Mouse (Mus musculus) bone marrow, adult 2 months (tissue): ENCODE measurements around the gene Trp53. TPM values are rescaled to one million over a fixed set of nuclear protein-coding genes. Genes with fewer than 3 reads are reported as not detected.

Experiments
- H3K27ac ChIP-seq: fragments of 200-500 bp; 2 replicates; pipeline ENCODE4 v1.5.1; 2012; ENCODE audit warnings: low read depth, mild to moderate bottlenecking, control low read depth, inconsistent platforms, low read length; ENCODE audit not compliant: control insufficient read depth, poor library complexity, insufficient read depth
- H3K4me1 ChIP-seq: fragments of 200-500 bp; 2 replicates; pipeline ENCODE4 v1.6.1; 2011; ENCODE audit warnings: low read length; ENCODE audit not compliant: control insufficient read depth, insufficient read depth
- H3K4me3 ChIP-seq: fragments of 200-500 bp; replicated peaks from 2 replicates; pipeline ENCODE3; 2011; ENCODE audit warnings: mild to moderate bottlenecking, low read depth, low read length, control low read depth; ENCODE audit not compliant: control insufficient read depth
- CTCF ChIP-seq: fragments of 200-500 bp; IDR thresholded peaks from 2 replicates; pipeline ENCODE4 v1.5.1; 2011; ENCODE audit warnings: low read length, control low read depth; ENCODE audit not compliant: control insufficient read depth, insufficient read depth
- POLR2A ChIP-seq: fragments of 200-500 bp; IDR thresholded peaks from 2 replicates; pipeline ENCODE4 v1.6.1; 2011; ENCODE audit warnings: low read depth, mild to moderate bottlenecking, control low read depth, low read length, borderline replicate concordance; ENCODE audit not compliant: control insufficient read depth
- WGBS: fragments of 180-500 bp; shearing (Covaris S2); methylation state at CpG from one replicate; pipeline ENCODE4 v1.1.7; 2018; 5-methylcytosine and 5-hydroxymethylcytosine counted together
- polyA plus RNA-seq: library from polyadenylated mRNA; stranded (reverse); fragments of >200 nt; gene quantifications from 2 replicates; pipeline ENCODE4 v1.2.4, GENCODE M21; 2011; ENCODE audit warnings: low replicate concordance; ENCODE audit not compliant: missing spikeins, insufficient read depth, insufficient read length

The Trp53 gene
- polyA plus RNA-seq, 1 experiment, result 71.7 TPM

GRCm38 (mm10) chr11:69584937-69585336, 4.8 kb downstream of the Trp53 start:
- WGBS, result 88% methylated on average over 13 of the region's 13 CpGs
- H3K4me3 ChIP-seq, result no peak overlapping the region
- H3K4me1 ChIP-seq, result peaks cover 4% of the 10 kb centered on the region
- no peak for TF ChIP-seq CTCF
- TF ChIP-seq POLR2A, result no peak
- H3K27ac ChIP-seq, result peak overlapping the region; percentile 42; the same call in 1 of the 2 replicates

- TF ChIP-seq POLR2A, result no peak
- no peak for TF ChIP-seq CTCF
- Histone ChIP-seq H3K4me3 (no peak overlapping the region), H3K4me1 (peaks cover 4% of the 10 kb centered on the region), H3K27ac (peak overlapping the region; percentile 38)
- 30% methylated on average over 7 of the region's 7 CpGs for WGBS
Observed at GRCm38 (mm10) chr11:69585718-69586325, 5.7 kb downstream of the Trp53 start.

GRCm38 (mm10) chr11:69589207-69589834, 9.2 kb downstream of the Trp53 start:
- Histone ChIP-seq H3K4me1 (peaks cover 4% of the 10 kb centered on the region), H3K4me3 (no peak overlapping the region), H3K27ac (peak overlapping the region; percentile 68)
- TF ChIP-seq POLR2A, result no peak
- TF ChIP-seq CTCF, result no peak
- 70% methylated on average over 22 of the region's 22 CpGs for WGBS

- no peak overlapping the region for H3K27ac ChIP-seq
- H3K4me3 ChIP-seq, result no peak overlapping the region
- WGBS, result 87% methylated on average over 8 of the region's 8 CpGs
- TF ChIP-seq CTCF, result no peak
- H3K4me1 ChIP-seq, result peaks cover 1% of the 10 kb centered on the region
Observed at GRCm38 (mm10) chr11:69590622-69591021, 10.5 kb downstream of the Trp53 start.

- no peak overlapping the region for H3K27ac ChIP-seq
- no peaks in the 10 kb centered on the region; the same call in none of the 2 replicates for H3K4me1 ChIP-seq
- no peak overlapping the region for H3K4me3 ChIP-seq
- WGBS, result 82% methylated on average over 3 of the region's 3 CpGs
- no peak for TF ChIP-seq POLR2A
- TF ChIP-seq CTCF, result no peak
Observed at GRCm38 (mm10) chr11:69591424-69591823, 11.3 kb downstream of the Trp53 start.

GRCm38 (mm10) chr11:69591899-69592637, 11.9 kb downstream of the Trp53 start:
- Histone ChIP-seq H3K4me3 (no peak overlapping the region), H3K4me1 (no peaks in the 10 kb centered on the region; the same call in none of the 2 replicates), H3K27ac (0 out of 2 replicates have a peak overlapping the region, but pooled peaks have one; percentile 19)
- TF ChIP-seq POLR2A (no peak), CTCF (no peak)
- WGBS, result 74% methylated on average over 7 of the region's 7 CpGs

GRCm38 (mm10) chr11:69592799-69593198, 12.6 kb downstream of the Trp53 start:
- no peak overlapping the region for H3K27ac ChIP-seq
- 65% methylated on average over 4 of the region's 4 CpGs for WGBS
- H3K4me1 ChIP-seq, result no peaks in the 10 kb centered on the region; the same call in none of the 2 replicates

GRCm38 (mm10) chr11:69594853-69595252, 14.7 kb downstream of the Trp53 start:
- Histone ChIP-seq H3K4me1 (no peaks in the 10 kb centered on the region; the same call in 1 of the 2 replicates), H3K27ac (no peak overlapping the region), H3K4me3 (no peak overlapping the region)
- TF ChIP-seq POLR2A, result no peak
- 90% methylated on average over 6 of the region's 6 CpGs for WGBS

More at GRCm38 (mm10) chr11:69592799-69593198, 12.6 kb downstream of the Trp53 start:
- no peak for TF ChIP-seq CTCF
- TF ChIP-seq POLR2A, result no peak
- no peak overlapping the region for H3K4me3 ChIP-seq

GRCm38 (mm10) chr11:69599436-69599835, 19.3 kb downstream of the Trp53 start:
- H3K27ac ChIP-seq, result no peak overlapping the region
- no peak overlapping the region for H3K4me3 ChIP-seq
- TF ChIP-seq CTCF (peak; percentile 12; the same call in 1 of the 2 replicates), POLR2A (no peak)
- WGBS, result 16% methylated on average over 9 of the region's 9 CpGs
- H3K4me1 ChIP-seq, result no peaks in the 10 kb centered on the region
